Mouse (Mus musculus): Measurements from ENCODE around the gene Zfp978.
"Not testable (repeated sequence)": the region's sequence is repeated elsewhere in the genome, so short reads cannot be mapped to it uniquely, and the experiment has no call there.

DNA sequence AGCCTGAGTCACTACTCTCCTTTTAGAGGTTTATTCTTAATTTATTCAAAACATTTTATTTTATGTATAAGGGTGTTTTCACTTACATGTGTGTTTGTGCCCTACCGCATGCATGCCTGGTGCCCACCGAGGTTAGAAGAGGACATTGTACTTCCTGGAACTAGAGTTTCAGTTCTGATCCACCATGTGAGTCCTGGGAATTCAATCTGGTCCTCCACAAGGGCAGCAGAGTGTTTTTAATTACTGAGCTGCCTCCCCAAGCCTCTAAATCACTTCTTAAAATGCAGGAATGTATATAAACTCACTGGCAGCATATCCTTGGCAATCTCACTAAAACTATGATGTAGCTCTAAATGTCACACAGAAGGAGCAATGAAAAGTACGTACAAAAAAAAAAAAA lies 22.4 kb upstream of the Zfp978 start:
- TF ChIP-seq CTCF, EP300 (IDR thresholded peaks at IDR 0.05): not testable (repeated sequence)
